Mouse (Mus musculus): ENCODE results near the gene Btnl4. TPM values are rescaled to one million over a fixed set of nuclear protein-coding genes. Genes with fewer than 3 reads are reported as not detected.
"Not testable (repeated sequence)": the region's sequence is repeated elsewhere in the genome, so short reads cannot be mapped to it uniquely, and the experiment has no call there.

Btnl4 gene
- polyA plus RNA-seq, 1 experiment from 2014 or later = not detected

- H3K4me1 ChIP-seq = no peaks in the 10 kb centered on the region
- no peak for ATAC-seq (ENCODE audit: borderline replicate concordance, extremely low read depth, low FRiP score, low TSS enrichment)
- no peaks in the 10 kb centered on the region for H3K36me3 ChIP-seq
- H3K9me3 ChIP-seq = no peaks in the 10 kb centered on the region
- no peak overlapping the region for H3K4me2 ChIP-seq
- no peak overlapping the region for H3K27ac ChIP-seq
- H3K9ac ChIP-seq = no peak overlapping the region
- 0 out of 2 replicates have a peak, but pooled peaks cover 4% of the 10 kb centered on the region for H3K27me3 ChIP-seq
- 77% methylated on average over 1 of the region's 2 CpGs for WGBS
- H3K4me3 ChIP-seq = no peak overlapping the region
Measured at GRCm38 (mm10) chr17:34476427-34476826, 691 bp downstream of the Btnl4 start.

GRCm38 (mm10) chr17:34475060-34475459 lies 2.1 kb downstream of the Btnl4 start:
- 0 out of 2 replicates have a peak, but pooled peaks cover 4% of the 10 kb centered on the region for H3K27me3 ChIP-seq
- no peak overlapping the region for H3K4me3 ChIP-seq
- H3K9me3 ChIP-seq = no peaks in the 10 kb centered on the region
- H3K9ac ChIP-seq = no peak overlapping the region
- no peak overlapping the region for H3K4me2 ChIP-seq
- no peaks in the 10 kb centered on the region for H3K36me3 ChIP-seq
- no peak overlapping the region for H3K27ac ChIP-seq
- WGBS = 69% methylated on average over 3 of the region's 3 CpGs
- no peaks in the 10 kb centered on the region for H3K4me1 ChIP-seq
- ATAC-seq (ENCODE audit: borderline replicate concordance, extremely low read depth, low FRiP score, low TSS enrichment) = no peak

GRCm38 (mm10) chr17:34470491-34470890 lies 6.6 kb downstream of the Btnl4 start:
- ATAC-seq (ENCODE audit: borderline replicate concordance, extremely low read depth, low FRiP score, low TSS enrichment) = no peak
- Histone ChIP-seq H3K36me3 (no peaks in the 10 kb centered on the region), H3K4me2 (no peak overlapping the region), H3K4me1 (no peaks in the 10 kb centered on the region), H3K27ac (no peak overlapping the region), H3K9ac (no peak overlapping the region), H3K27me3 (0 out of 2 replicates have a peak, but pooled peaks cover 4% of the 10 kb centered on the region), H3K4me3 (no peak overlapping the region), H3K9me3 (no peaks in the 10 kb centered on the region)
- 77% methylated on average over 2 of the region's 2 CpGs for WGBS

- not testable (repeated sequence) for H3K27ac ChIP-seq; ATAC-seq (ENCODE audit: borderline replicate concordance, extremely low read depth, low FRiP score, low TSS enrichment); H3K4me2 ChIP-seq
Measured at GRCm38 (mm10) chr17:34465906-34466305, 11.2 kb downstream of the Btnl4 start.

GRCm38 (mm10) chr17:34459255-34459654 lies 17.9 kb downstream of the Btnl4 start:
- Histone ChIP-seq H3K4me3 (no peak overlapping the region), H3K36me3 (no peaks in the 10 kb centered on the region), H3K27me3 (no peaks in the 10 kb centered on the region), H3K4me2 (no peak overlapping the region), H3K9me3 (no peaks in the 10 kb centered on the region), H3K4me1 (0 out of 2 replicates have a peak, but pooled peaks cover 4% of the 10 kb centered on the region), H3K27ac (no peak overlapping the region), H3K9ac (no peak overlapping the region)
- 82% methylated on average over 3 of the region's 3 CpGs for WGBS
- no peak for ATAC-seq (ENCODE audit: borderline replicate concordance, extremely low read depth, low FRiP score, low TSS enrichment)

More at GRCm38 (mm10) chr17:34465906-34466305, 11.2 kb downstream of the Btnl4 start:
- not testable (repeated sequence) for H3K4me3 ChIP-seq, H3K9me3 ChIP-seq, H3K27me3 ChIP-seq, H3K9ac ChIP-seq, H3K36me3 ChIP-seq, H3K4me1 ChIP-seq

- no peak for ATAC-seq (ENCODE audit: borderline replicate concordance, extremely low read depth, low FRiP score, low TSS enrichment)
- H3K4me2 ChIP-seq = no peak overlapping the region
- H3K9ac ChIP-seq = no peak overlapping the region
- H3K4me3 ChIP-seq = no peak overlapping the region
- 0 out of 2 replicates have a peak, but pooled peaks cover 4% of the 10 kb centered on the region for H3K4me1 ChIP-seq
- 58% methylated on average over 4 of the region's 4 CpGs for WGBS
- no peaks in the 10 kb centered on the region for H3K36me3 ChIP-seq
- no peaks in the 10 kb centered on the region for H3K9me3 ChIP-seq
- no peaks in the 10 kb centered on the region for H3K27me3 ChIP-seq
- H3K27ac ChIP-seq = no peak overlapping the region
Measured at GRCm38 (mm10) chr17:34457668-34458067, 19.4 kb downstream of the Btnl4 start.

- Histone ChIP-seq H3K9ac (no peak overlapping the region), H3K9me3 (no peaks in the 10 kb centered on the region), H3K27me3 (no peaks in the 10 kb centered on the region), H3K36me3 (no peaks in the 10 kb centered on the region), H3K4me1 (no peaks in the 10 kb centered on the region), H3K27ac (no peak overlapping the region), H3K4me2 (no peak overlapping the region), H3K4me3 (no peak overlapping the region)
- ATAC-seq (ENCODE audit: borderline replicate concordance, extremely low read depth, low FRiP score, low TSS enrichment) = no peak
- 21% methylated on average over 6 of the region's 6 CpGs for WGBS
Measured at GRCm38 (mm10) chr17:34448473-34449041, 28.6 kb downstream of the Btnl4 start.

GRCm38 (mm10) chr17:34441990-34442389 lies 35.1 kb downstream of the Btnl4 start:
- Histone ChIP-seq H3K27ac (no peak overlapping the region), H3K4me2 (no peak overlapping the region), H3K27me3 (no peaks in the 10 kb centered on the region), H3K9ac (no peak overlapping the region), H3K36me3 (no peaks in the 10 kb centered on the region), H3K9me3 (no peaks in the 10 kb centered on the region), H3K4me3 (no peak overlapping the region), H3K4me1 (no peaks in the 10 kb centered on the region)
- no peak for ATAC-seq (ENCODE audit: borderline replicate concordance, extremely low read depth, low FRiP score, low TSS enrichment)
- 90% methylated on average over 7 of the region's 7 CpGs for WGBS

GRCm38 (mm10) chr17:34439795-34440194 lies 37.3 kb downstream of the Btnl4 start:
- Histone ChIP-seq H3K27ac (no peak overlapping the region), H3K27me3 (no peaks in the 10 kb centered on the region), H3K4me3 (no peak overlapping the region), H3K9ac (no peak overlapping the region), H3K4me2 (no peak overlapping the region), H3K36me3 (no peaks in the 10 kb centered on the region), H3K9me3 (no peaks in the 10 kb centered on the region), H3K4me1 (no peaks in the 10 kb centered on the region)
- no peak for ATAC-seq (ENCODE audit: borderline replicate concordance, extremely low read depth, low FRiP score, low TSS enrichment)
- WGBS = 30% methylated on average over 3 of the region's 3 CpGs

GRCm38 (mm10) chr17:34438588-34438987 lies 38.5 kb downstream of the Btnl4 start:
- 57% methylated on average over 1 of the region's 1 CpGs for WGBS
- H3K9ac ChIP-seq = no peak overlapping the region

GRCm38 (mm10) chr17:34437606-34438005 lies 39.5 kb downstream of the Btnl4 start:
- ATAC-seq (ENCODE audit: borderline replicate concordance, extremely low read depth, low FRiP score, low TSS enrichment) = no peak
- Histone ChIP-seq H3K4me1 (no peaks in the 10 kb centered on the region), H3K4me3 (no peak overlapping the region), H3K27me3 (no peaks in the 10 kb centered on the region), H3K9me3 (no peaks in the 10 kb centered on the region), H3K36me3 (no peaks in the 10 kb centered on the region), H3K27ac (no peak overlapping the region), H3K4me2 (no peak overlapping the region), H3K9ac (no peak overlapping the region)
- WGBS = 40% methylated on average over 7 of the region's 7 CpGs

More at GRCm38 (mm10) chr17:34438588-34438987, 38.5 kb downstream of the Btnl4 start:
- Histone ChIP-seq H3K4me3 (no peak overlapping the region), H3K36me3 (no peaks in the 10 kb centered on the region), H3K27me3 (no peaks in the 10 kb centered on the region), H3K27ac (no peak overlapping the region), H3K4me1 (no peaks in the 10 kb centered on the region), H3K9me3 (no peaks in the 10 kb centered on the region), H3K4me2 (no peak overlapping the region)
- ATAC-seq (ENCODE audit: borderline replicate concordance, extremely low read depth, low FRiP score, low TSS enrichment) = no peak

- H3K4me1 ChIP-seq = no peaks in the 10 kb centered on the region
- no peaks in the 10 kb centered on the region for H3K36me3 ChIP-seq
- no peak for ATAC-seq (ENCODE audit: borderline replicate concordance, extremely low read depth, low FRiP score, low TSS enrichment)
- H3K9ac ChIP-seq = no peak overlapping the region
- no peak overlapping the region for H3K4me3 ChIP-seq
- no peak overlapping the region for H3K27ac ChIP-seq
- no peaks in the 10 kb centered on the region for H3K9me3 ChIP-seq
- H3K27me3 ChIP-seq = no peaks in the 10 kb centered on the region
- no peak overlapping the region for H3K4me2 ChIP-seq
- WGBS = 53% methylated on average over 4 of the region's 4 CpGs
Measured at GRCm38 (mm10) chr17:34437120-34437519, 40.0 kb downstream of the Btnl4 start.

GRCm38 (mm10) chr17:34427597-34427996 lies 49.5 kb downstream of the Btnl4 start:
- no peaks in the 10 kb centered on the region for H3K27me3 ChIP-seq
- H3K27ac ChIP-seq = no peak overlapping the region
- H3K4me2 ChIP-seq = no peak overlapping the region
- no peaks in the 10 kb centered on the region for H3K4me1 ChIP-seq
- no peak overlapping the region for H3K4me3 ChIP-seq
- no peaks in the 10 kb centered on the region for H3K36me3 ChIP-seq
- no peak for ATAC-seq (ENCODE audit: borderline replicate concordance, extremely low read depth, low FRiP score, low TSS enrichment)
- no peak overlapping the region for H3K9ac ChIP-seq
- H3K9me3 ChIP-seq = no peaks in the 10 kb centered on the region

Measured in lung, embryonic 15.5 days (tissue).